Mouse (Mus musculus): Measurements from ENCODE around the gene Cdcp2.

DNA sequence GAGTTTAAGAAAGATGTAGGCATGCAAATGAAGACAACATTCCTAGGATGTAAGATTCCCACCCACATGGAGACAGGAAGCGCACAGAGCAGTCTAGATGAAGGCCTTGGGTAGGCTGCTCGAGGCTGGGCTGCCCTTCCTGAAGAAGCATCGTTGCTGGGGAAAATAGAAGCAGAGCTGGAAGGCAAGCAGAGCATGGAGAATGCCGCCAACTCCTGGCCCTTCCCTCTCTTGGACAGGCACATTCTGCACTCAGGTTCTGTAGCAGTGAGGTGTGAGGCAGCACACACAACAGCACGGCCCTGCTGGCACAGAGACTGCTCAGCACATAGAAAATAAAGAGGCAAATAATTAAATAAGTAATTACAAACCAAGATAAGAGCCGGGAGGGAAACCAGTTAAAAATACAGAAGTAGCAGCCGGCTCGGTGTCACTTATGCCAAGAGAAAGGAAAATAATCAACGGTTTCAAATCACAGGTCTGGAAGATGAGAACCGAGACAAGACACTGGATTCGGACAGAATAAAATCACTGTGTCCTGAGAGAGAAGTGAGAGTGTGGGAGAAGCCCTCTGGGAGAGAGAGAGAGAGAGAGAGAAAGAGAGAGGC lies 62.6 kb downstream of the Cdcp2 start:
- no peak for TF ChIP-seq CTCF (IDR thresholded peaks at IDR 0.05; ENCODE audit: extremely low read depth, insufficient read length, insufficient replicate concordance, low read depth, low read length)
- TF ChIP-seq POLR2A (IDR thresholded peaks at IDR 0.05; ENCODE audit: low read depth, low read length) = no peak
